In the genomic region with DNA sequence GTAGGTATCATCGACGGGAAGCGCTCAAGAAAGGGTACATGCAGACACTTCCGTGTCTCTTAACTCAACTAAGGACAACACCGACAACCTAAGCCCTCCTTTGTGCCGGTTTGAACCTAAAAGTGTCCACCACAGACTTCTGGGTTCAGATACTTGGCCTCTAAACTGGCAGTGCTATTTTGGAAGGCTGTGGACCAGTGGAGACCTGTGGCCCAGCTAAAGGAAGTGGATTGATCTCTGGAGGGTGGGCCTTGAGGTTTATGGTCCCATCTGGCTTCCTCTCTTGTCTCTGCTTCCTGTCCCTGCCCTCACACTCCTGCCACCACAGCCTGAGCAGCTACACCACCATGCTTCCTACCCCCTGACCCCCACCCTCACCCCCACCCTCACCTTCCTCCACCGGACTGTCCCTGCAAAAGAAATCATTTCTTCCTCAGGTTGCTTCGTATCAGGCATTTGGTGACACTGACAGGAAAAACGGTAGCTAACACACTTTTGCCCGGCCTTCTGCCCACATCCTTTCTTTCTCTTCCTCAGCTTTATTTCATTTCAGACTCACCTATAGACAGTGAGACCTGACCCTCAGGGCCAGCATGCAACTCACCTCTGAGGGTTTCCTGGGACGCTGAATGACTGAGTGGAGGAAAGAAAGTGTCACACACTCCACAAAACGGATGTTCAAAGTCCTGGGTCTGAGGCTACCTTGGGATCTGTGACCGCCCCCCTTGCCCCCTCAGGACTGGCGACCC, we compare ENCODE assay signal across 13 mouse cellular contexts. TPM values are rescaled to one million over a fixed set of nuclear protein-coding genes. Genes with fewer than 3 reads are reported as not detected.
DNase-seq lines count a peak whose midpoint lies in the region; ATAC-seq lines count a peak whose summit lies in the region.
"Had no signal": no experiment of that assay in that cellular context is flagged by ENCODE, and none has a peak within 500 bp of the region (broad histone marks: within the 10 kb centered on the region; RNA-seq: fewer than 3 reads in every experiment).

No protein-coding gene starts in this region.

- H3K27me3 ChIP-seq in liver, embryonic 11.5 days (replicated peaks; ENCODE audit: control insufficient read depth, insufficient read depth, low read length): no peaks in the 10 kb centered on the region
- H3K27me3 ChIP-seq: limb, embryonic 15.5 days had no signal

- peak overlapping the region; percentile 46; the same call in 1 of the 2 replicates for H3K27ac ChIP-seq in liver, embryonic 11.5 days (ENCODE audit: low read depth, low read length)
- H3K27ac ChIP-seq: limb, embryonic 15.5 days had no signal

- H3K36me3 ChIP-seq in liver, embryonic 11.5 days (ENCODE audit: control insufficient read depth, insufficient read depth, low read length): no peaks in the 10 kb centered on the region
- H3K36me3 ChIP-seq: limb, embryonic 15.5 days had no signal

- ATAC-seq in liver, embryonic 11.5 days (replicated peaks; ENCODE audit: low FRiP score): peak; percentile 57; the same call in 1 of the 2 replicates
- ATAC-seq: forebrain, postnatal 0 days had no signal

- DNase-seq in spleen, adult 18-20 months: peak; percentile 39 to 44
- DNase-seq in spleen, adult 12 weeks (ENCODE audit: low spot score): no peak
- DNase-seq in liver, embryonic 11.5 days (ENCODE audit: low spot score): no peak
- peak; percentile 59 to 67 for DNase-seq in natural killer cell, adult 2 months (ENCODE audit: low spot score in 2 of 2)
- DNase-seq in thymus, postnatal 4 days: peak; percentile 57
- DNase-seq in cerebellum, adult 9-11 months: no peak
- DNase-seq in lung, postnatal 36 days: no peak
- no peak for DNase-seq in adipocyte (ENCODE audit: low spot score)
- DNase-seq: cerebellum, postnatal 25 days; forebrain, postnatal 0 days; heart, postnatal 36 days had no signal

- H3K4me3 ChIP-seq in liver, embryonic 11.5 days (ENCODE audit: low read depth, low read length): no peak overlapping the region
- H3K4me3 ChIP-seq: limb, embryonic 15.5 days; myocyte had no signal

- no peak overlapping the region for H3K4me2 ChIP-seq in liver, embryonic 11.5 days
- H3K4me2 ChIP-seq: limb, embryonic 15.5 days had no signal

- peaks cover 12% of the 10 kb centered on the region for H3K4me1 ChIP-seq in liver, embryonic 11.5 days (replicated peaks; ENCODE audit: control insufficient read depth, insufficient read depth, low read length)

- no peaks in the 10 kb centered on the region for H3K9me3 ChIP-seq in liver, embryonic 11.5 days (ENCODE audit: control insufficient read depth, low read length)
- H3K9me3 ChIP-seq: limb, embryonic 15.5 days had no signal

- 55% methylated on average over 14 of the region's 14 CpGs for WGBS in liver, embryonic 11.5 days

- no peak overlapping the region for H3K9ac ChIP-seq in liver, embryonic 11.5 days (ENCODE audit: low read depth, low read length)
- H3K9ac ChIP-seq: forebrain, postnatal 0 days; limb, embryonic 15.5 days had no signal

RNA-seq across cellular contexts. Expression of gene Mrvi1, which starts 25.7 kb away (rescaled TPM):
- polyA plus RNA-seq in liver, embryonic 11.5 days (2014; fragmentation: Nextera tagmentation; extraction: Ambion mirVana): 20.7 and 25.2 TPM in 2 replicates

Comparison
In these comparisons a context has a peak if more than half of its experiments do, and no peak if none do; other contexts are left out.
1. DNase-seq: peak in spleen, adult 18-20 months (2 of 2), natural killer cell, adult 2 months (2 of 2) and thymus, postnatal 4 days (single experiment); none in spleen, adult 12 weeks (single experiment), liver, embryonic 11.5 days (single experiment), cerebellum, adult 9-11 months (single experiment), lung, postnatal 36 days (single experiment) and adipocyte (single experiment).